Mouse (Mus musculus) ES-CJ7 (cell line): ENCODE results near the gene Rsc1a1.

Experiments used
- DNase-seq: peaks from one replicate; pipeline ENCODE4 v3.0.0; 2011; ENCODE audit warnings: low read depth, low spot score

The Rsc1a1 gene

DNA sequence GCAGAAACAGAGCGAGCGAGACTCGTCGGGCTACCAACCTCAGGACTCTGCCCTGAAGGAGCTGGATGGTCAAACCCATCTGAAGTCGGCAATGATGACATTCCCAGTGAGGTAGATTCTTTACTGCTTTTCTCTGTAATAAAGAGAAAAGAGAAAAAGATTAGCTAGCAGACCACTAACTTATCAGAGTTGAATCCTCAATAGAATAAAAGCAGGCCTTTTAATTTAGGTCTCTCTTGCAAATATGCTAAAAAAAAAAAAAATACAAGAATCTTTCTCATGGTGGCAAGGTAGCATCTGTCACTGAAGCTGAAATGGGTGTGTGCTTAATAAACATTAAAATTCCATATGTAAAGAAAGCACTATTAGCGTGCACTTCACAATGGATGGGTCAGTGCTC lies at the start of gene Rsc1a1:
TSS of gene Rsc1a1 (minus strand) at position 101 of the 400 bp plus-strand sequence.
- no peak for DNase-seq

DNA sequence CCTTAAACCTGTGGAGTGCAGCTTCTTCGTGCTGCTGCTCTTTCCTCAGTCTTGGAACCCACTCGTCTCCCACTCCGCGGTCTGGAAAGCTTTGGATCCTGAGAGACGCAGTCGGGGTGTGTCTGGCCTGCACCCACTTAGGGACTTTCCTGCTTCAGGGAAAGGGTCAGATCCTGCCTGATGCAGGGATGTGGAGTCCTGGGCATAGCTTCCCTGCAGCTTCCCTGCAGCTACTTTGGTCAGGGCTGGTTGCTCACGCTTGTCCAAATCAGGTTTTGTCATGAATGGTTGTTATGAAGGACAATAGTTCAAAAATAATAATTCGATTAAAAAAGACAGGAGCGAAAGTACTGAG lies 49.8 kb upstream of the Rsc1a1 start:
- DNase-seq: no peak

DNA sequence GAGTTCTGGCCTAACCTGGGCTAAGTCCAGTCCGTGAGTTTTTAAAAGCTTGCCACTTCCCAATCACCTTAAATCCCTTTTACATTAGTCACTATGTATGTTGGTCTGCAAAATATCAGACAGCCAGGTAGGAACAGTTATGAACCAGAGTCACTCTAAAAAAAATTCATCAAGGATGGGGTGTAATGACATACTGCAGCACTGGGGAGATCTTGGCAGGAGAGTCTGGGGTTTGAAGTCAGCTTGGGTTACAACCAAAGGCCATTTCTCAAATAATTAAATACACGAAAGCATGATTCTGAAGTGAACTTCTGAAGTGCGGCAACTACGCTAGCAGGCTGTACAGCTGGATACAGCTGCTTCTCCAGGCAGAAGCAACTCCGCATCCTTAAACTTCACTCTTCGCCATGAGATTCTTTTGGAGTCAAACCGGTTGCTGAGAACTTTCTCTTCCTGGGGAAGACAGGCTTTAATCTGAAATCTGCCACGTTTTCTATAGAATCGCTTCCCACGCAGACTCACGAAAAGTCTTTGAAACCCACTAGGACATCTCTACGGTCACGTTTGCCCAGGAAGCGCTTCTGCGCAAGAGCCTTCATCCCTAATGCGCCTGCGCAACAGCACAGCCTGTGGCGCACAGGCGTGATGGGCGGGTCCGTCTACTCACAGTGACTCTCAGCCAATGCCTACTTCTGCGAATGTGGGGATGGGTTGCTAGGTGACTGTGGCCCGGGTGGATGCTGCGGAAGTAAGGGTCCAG lies 49.2 kb upstream of the Rsc1a1 start:
- DNase-seq: peak; percentile 98

DNA sequence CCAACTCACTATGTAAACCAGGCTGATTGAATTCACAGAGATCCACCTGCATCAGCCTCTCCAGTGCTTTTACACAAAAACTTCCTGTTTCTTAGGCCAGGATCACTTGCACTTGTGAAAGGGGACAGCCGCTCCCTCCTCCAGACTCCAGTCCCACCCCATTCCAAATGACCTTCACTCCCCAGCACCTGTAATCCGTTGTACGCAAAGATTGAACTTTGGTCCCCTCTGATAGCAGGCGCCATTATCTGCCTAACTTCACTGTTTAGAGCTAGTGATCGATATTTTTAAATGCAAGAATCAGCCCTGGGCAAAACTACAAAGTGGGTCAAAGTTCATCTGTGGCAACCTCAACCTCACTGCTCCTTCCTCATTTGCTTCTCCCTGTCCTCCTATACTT lies 46.4 kb upstream of the Rsc1a1 start:
- DNase-seq: peak; percentile 47

DNA sequence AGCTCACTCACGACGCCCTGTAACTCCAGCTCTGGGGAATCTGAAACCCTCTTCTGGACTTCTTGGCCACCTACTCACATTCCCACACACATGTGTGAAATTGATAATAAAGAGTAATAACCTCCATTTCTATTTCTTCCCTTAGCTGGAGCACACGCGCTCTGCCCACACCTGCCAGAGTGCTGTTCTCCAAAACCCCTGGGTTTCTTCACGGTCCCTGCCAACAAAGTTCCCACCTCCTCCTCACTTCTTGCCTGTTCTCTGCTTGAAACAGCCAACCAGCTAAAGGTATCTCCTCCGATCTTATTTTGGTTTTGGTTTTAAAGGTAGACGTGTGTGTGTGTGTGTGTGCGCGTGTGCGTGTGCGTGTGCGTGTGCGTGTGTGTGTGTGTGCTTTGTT lies 45.0 kb upstream of the Rsc1a1 start:
- no peak for DNase-seq

DNA sequence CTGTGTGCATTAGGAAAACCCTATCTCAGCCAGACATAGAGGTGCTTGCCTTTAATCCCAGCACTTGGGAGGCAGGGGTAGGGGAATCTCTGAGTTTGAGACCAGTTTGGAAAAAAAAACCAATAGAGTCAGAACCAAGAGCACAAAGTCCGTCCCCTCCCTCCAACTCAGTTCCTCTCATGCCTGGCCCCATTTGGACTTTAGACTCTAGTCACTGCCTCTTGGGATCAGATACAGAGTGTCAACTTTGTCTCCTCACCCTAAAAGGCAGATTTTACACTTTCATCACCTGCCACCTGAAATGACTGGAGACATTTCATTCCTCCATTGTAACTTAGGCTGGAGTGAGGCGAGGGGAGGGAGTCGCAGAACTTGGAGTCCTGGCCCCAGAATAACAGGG lies 43.9 kb upstream of the Rsc1a1 start:
- no peak for DNase-seq

DNA sequence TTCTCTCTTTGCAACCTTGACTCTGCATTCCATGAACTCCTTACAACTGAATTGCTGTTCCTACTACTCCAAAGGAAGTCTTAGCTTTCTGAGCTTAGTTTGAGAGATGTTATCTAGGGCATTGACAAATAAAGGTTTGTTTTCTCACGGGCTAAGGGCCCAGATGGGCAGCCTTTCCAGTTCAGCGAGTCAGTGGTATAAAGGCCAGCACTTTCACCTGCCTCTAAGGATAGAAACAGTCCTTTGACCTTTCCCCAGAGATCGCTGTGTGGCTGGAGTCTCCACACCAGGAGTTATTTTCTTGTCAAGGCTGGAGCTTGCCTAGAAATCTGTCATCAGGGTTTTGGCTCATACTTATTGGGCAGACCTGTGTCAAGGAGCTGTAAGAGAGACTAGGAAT lies 40.3 kb upstream of the Rsc1a1 start:
- DNase-seq: no peak

DNA sequence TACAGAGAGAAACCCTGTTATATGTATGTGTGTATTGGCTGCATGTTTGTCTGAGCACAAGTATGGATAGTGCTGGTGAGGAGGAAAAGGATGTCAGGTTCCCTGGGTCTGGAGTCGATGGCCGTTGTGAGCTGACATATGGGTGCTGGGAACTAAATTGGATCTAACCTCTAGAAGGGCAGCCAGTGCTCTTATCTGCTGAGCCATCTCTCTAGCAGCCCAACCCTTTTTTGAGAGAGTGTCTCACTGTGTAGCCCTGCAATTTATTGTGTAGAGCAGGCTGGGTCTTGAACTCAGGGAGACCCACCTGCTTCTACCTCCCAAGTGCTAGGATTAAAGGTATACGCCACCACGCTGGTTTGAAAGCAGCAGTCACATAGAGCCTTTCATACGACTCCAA lies 39.9 kb upstream of the Rsc1a1 start:
- no peak for DNase-seq

DNA sequence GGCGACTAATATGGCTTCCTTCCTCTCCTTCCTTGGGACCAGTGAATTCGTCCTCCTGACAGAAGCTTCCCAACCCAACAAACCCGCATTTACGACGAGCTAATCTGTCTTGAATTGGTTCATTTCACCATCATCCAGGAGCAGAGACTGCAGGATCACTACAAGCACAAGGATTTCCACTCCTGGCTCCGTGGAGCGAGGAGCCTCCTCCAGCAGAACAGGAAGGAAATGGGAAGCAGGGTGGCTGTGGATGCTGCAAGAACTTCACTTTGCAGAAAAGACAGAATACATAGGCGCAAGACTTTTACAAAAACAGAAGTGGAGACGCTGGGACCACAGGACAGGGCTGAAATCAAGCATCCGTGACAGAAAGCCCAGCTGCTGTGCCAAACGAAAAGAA lies 39.2 kb upstream of the Rsc1a1 start:
- DNase-seq: no peak

DNA sequence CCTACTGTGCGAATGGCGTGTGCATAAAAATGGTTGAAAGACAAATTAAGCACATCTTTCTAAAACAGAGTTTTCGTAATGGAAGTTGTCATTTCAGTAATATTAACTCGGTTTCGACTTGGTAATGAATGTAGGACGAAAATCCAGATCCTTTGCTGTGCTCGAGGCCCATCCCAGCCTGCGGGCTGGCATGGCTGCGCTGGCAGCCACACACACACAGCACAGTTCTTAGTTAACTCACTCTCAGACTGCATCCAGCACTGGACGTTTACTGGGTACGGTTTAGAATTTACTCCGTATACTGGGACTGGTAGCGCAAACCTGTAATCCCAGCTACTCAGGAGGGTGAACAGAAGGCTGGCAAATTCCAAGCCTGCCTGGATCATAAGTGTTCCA lies 38.3 kb upstream of the Rsc1a1 start:
- no peak for DNase-seq

DNA sequence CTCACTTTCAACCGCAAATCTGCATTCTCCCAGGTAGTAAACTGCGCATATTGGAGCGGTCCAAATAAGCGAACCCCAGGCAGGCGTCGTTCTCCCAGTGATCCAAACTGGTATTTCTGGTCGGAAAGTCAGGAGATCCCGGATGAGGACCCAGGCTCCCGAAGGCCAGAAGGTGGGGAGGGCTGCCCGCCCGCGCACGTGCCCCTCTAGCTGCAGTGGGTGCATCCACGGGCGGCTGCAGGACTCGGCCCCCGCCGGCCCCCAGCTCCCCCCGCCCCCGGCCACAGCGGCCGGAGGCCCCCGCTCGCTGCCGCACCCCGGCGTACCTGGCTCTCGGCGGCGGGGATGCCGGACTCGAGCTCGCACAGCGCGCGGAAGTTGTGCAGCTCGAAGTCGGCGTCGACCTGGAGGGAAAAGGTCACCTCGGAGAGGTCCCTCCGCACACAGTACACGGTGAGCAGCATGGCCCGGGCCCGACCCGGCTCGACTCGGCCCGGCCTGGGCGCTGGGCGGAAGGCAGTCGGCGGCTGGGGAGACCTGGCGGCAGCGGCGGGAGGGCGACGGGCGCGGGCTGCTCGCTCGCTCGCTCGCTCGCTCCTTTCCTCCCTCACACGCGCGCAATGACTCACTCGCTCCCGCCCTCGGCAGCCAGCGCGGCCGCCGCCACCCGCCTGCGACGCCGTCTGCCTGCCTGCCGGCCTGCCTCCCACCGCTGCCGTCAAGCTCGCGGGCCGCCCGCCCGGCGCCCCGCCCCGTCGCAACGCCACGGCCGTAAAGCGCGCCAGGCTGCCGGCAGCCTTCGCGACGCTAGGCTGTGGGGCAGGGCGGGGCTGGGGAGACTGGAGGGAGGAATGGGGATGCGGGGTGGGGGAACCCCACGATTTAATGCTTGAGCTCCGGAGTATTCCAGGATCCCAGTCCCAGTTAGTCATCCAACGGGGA lies 37.6 kb upstream of the Rsc1a1 start, which contains the start of gene Ddi2:
TSS of gene Ddi2 (minus strand) at position 689 of the 942 bp plus-strand sequence.
- DNase-seq: peak; percentile 79

DNA sequence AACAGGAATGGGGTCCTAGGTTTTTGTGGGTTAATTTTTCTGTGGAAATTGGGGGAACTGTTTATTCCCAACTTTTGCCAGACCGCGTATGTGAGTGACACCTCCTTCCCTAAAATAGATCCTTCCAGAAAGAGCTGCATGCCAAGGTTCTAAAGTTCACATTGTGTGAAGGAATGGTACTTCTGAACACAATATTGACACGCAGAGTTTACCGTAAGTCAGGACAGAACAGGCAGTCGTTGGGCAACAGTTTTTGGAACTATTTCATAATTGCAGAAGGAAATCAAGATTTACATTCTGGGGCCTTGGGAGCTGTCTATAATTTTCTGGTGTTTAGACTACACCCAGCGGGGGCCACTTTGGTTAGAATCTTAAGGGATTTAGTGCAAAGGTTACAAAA lies 36.6 kb upstream of the Rsc1a1 start:
- no peak for DNase-seq

DNA sequence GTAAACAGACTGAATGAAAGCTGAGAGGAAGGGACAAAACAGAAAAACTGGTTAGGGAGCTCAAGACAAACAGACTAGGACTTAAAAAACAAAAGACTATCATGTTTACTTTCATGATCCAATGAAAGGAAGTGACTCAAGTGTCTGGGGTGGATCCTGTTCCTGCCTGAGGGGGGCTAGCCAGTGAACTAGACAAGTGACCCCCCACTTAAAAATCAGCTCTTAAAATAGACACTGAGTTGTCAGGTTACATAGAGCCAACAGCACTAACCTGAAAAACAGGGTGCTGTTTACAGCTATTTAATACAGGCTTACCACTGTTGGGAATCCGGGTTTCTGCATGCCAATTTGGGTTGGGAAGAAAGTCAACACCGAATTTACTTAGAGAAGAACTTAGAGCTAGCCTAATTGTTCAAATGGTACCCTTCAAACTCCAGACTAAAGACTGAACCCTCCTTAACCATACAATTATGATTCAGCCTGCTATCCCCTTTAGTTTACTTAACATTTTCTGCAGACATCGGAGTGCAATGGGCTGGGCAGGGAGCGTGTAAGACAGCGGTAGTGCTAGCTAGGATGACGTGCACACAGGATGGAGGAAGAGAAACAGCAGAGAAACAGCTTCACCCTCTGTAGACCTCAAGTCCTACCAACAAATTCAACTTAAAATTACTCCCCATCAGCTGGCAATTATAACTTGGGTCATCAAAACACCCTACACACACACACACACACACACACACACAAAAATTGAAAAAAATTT lies 35.5 kb upstream of the Rsc1a1 start:
- DNase-seq: no peak

DNA sequence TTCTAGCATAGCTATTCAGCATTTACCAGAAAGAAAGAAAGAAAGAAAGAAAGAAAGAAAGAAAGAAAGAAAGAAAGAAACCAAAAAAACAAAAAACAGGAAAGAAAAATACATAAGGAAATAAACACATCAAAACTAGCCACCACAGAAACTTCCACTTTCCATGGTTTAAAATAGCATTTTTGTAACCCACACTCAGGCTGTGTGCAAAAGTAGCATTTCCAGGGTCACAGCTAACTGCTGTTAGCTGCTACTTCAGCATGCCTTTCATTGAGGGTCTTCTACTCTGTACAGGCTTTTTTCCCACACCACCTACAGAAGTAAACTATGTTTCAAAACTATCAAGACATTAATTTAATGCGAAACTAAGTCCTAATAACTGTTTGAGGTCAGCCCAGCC lies 33.9 kb upstream of the Rsc1a1 start:
- no peak for DNase-seq

DNA sequence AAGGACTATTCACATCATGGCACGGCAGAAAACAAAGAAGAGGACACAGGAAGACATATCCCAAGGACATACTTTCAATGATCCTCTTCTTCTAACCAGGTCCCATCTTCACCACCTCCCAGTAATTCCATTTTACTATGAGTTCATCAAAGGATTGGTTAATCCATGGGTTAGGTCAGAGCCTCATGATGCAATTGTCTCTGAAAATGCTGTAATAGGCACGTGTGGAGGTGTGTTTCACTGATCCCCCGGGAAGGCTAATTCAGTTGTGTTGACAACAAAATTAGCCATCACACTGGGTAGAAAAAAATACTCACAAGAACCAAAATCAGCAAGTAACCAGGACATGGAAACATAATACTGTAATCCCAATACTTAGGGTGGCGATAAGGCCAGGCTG lies 32.2 kb upstream of the Rsc1a1 start:
- DNase-seq: no peak

DNA sequence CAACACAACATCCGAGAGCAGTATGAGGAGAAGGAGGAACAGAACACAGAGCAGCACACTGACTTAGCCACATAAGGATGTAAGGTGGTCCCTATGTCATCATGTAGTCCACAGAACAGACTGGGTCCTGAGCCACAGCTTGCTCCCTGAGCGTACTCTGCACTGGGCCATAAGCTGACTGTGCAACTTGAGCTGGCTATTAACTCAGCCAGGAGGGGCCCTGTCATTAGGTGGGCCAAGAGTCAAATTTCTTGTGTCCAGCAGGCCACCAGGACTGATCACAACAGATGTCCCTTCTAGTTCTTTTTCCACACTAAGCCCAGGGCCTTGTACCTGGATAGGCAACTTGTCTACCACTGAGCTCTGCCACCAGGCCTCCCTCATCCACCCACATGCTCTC lies 29.6 kb upstream of the Rsc1a1 start:
- DNase-seq: no peak

DNA sequence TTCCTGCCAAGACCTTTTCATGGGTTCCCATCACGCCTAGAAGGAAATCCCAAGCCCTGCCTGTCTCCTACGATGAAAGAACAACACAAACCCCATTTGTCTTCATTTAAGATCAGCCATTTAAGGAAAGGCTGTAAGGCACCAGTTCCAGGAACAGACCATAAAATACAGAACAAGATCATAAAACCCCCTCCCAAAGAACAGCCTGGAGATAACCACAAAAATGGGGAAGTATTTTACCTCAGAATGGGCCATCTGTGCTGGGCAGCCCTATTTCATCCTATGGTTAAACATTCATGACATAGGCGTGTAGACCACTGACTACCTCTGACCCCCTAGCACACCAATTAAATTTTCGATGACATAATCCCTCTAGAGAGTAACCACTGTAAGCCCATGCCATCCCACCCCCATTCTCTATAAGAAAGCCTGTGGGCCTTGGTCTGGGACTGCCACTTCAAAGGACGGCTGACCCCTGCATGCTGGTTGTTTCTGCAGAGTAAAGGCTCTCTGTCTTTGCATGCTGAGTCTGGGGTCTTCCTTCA lies 28.3 kb upstream of the Rsc1a1 start:
- DNase-seq: no peak

DNA sequence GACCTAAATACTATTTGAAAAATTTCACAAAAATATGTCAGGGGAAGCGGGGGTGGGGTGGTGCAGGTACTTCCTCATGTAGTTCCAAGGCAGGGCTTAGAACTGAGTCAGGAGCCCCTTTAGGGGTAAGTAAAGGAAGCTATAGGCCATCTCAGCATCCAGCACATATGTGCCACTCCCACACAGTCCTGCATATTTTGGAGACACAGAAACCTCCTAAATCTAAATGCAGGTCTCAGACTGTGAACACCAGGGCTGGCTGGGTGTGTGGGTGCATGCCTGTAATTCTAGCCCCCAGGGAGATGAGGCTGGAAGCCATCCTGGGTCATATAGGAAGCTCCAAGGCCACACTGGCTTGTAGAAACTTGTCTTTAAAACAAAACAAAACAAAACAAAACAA lies 25.9 kb upstream of the Rsc1a1 start:
- DNase-seq: no peak

DNA sequence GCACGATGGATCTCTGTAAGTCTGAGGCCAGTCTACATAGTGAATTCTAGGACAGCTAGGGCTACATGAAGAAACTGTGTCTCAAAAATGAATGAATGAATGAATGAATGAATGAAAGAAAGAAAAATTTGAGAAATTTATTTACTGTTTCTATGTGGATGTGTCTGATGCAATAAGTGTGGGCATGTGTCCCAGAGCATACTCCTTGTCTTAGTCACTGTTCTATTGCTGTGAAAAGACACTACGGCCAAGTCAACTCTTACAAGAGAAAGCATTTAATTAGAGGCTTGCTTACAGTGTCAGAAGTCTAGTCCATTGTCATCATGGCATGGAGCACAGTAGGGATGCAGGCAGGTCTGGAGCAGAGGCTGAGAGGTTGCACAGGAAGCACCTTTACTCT lies 23.6 kb upstream of the Rsc1a1 start:
- DNase-seq: no peak

DNA sequence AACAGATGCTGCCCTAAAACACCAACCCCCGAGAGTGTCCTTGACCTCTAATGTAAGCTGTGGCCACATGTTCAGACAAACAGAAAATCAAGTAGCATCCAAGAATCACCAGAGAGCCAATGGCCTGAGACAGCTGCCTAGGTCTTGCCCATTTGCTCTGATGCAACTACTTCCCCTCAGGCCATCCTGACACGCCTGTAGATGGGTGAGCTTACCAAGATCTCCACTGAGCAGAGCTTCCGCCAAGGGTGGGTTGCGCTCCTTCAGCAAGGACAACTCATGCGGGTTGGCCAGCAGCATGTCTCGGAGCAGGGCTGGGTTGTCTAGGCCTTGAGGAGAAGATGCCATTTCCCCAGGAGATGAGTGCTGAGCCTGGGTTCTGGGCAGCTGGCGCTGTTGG lies 22.6 kb upstream of the Rsc1a1 start:
- no peak for DNase-seq

DNA sequence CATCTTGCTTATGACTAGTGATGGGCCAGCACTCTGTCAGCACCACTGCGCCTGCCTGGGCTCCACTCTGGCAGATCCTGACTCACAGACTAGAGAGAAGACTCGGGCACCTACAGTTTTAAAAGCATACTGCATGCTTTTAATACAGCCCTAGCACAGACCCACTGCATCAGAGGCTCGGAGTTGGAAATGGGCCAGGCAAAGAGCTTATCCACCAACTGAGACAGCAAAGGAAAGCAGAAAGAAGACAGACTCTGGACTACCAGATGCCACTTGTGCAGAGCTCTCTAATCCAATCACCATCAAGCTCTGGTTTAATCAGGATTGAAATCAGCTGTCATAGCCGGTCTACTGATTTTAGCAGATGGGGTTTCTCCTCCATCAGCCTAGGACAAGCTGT lies 19.9 kb upstream of the Rsc1a1 start:
- no peak for DNase-seq

DNA sequence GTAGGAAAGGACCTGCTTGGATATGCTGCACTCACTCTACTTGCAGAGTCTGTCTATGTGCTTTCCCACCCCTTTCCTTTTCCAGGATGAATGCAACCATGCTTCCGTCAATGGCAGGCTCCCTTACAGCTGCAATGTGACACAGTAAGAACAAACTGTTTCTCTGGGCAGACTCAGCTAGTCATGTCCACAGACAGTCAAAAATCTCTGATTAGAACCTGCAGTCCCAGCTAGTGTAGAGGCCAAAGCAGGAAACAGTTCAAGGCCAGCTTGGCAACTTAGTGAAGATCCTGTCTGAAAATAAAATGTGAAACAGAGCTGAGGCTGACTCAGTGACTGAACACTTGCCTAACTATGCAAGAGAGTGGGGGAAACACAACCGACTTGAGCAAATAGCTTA lies 19.2 kb upstream of the Rsc1a1 start:
- no peak for DNase-seq
